Mouse (Mus musculus): Measurements from ENCODE around the gene Elk3.
"Not testable (repeated sequence)": the region's sequence is repeated elsewhere in the genome, so short reads cannot be mapped to it uniquely, and the experiment has no call there.

Gene Elk3

DNA sequence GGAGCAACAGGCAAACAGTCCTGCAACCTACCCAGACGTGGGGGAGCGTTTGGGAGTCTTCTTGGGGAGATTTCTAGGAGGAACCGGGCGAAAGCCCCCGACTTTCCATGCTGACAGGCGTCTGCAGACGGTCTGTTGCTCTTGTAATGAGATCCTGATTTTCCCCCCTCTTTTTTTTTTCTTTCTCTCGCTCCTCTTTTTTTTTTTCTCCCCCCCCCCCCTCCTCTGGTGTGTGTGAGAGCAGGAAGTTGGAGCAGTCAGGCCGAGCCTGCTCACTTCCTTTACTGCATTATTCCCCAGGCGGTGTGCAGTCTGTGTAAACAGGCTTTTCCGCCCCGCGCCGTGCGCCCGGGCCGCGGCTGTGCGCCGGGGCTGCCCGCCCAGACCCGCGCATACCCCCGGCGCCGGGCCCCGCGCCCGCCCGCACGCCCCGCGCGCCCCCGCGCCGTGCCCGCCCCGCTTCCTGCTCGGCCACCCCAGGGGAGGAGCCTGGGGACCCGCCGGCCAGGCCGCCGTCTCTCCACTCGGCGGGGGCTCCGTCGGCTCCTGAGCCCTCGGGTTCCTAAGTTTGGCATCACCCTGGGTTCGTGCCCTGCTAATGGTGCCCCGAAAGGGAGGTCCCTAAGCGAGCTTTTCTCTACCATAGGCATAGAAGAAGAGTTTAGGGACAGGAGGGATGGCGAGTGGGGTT is at the start of gene Elk3:
TSS of gene Elk3 (minus strand) at position 415 of the 691 bp plus-strand sequence.
- CTCF ChIA-PET, result interaction anchor here in 1 of 4 experiments (0.6 to 1.5 kb wide), 3 partner anchors 11 to 143 kb away, joined by 3 to 6 read pairs (median 3); partner anchors contain the start of gene Lta4h
- POLR2A ChIA-PET, result interaction anchor here in 2 of 4 experiments (0.6 to 3.4 kb wide), 6 partner anchors 8 to 56 kb away, joined by 3 to 23 read pairs (median 4); no protein-coding TSS in a partner anchor

DNA sequence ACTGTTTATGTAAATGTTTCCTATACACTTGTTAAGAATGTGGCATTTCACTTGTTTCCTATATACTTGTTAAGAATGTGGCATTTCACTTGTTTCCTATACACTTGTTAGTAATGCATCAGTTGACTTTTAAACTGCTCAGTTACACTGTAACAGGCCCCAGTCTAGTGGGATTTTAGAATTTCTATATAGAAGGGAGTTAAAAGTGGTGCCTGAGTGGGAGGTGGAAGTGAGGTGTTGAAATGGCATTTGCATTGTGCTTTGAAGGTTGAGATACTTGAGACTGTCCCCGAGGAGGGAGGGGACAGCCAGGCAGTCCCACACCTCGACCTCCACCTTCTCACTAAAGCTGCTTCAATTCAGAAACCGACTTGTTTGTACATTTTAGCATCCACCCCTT is 49.7 kb upstream of the Elk3 start:
- CTCF ChIA-PET, result no interaction called here

DNA sequence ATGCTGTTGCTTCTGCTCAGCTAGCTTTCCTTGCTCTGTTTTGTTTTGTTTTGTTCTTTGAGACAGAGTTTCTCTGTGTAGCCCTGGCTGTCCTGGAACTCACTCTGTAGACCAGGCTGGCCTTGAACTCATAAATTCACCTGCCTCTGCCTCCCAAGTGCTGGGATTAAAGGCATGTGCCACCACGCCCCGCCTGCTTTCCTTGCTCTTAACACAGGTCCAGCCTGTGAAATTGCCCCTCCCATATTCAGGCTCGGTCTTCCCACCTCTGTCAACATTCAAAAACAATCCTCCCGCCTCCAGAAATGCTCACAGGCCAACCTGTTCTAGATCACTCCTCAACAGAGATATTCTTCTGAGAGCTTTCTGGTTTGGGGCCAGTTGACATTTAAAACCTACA is 49.3 kb upstream of the Elk3 start:
- POLR2A ChIA-PET, result interaction anchor here in 2 of 4 experiments (0.9 to 1.8 kb wide), 3 partner anchors 37 to 65 kb away, joined by 3 to 4 read pairs (median 3); no protein-coding TSS in a partner anchor
- CTCF ChIA-PET, result not testable (repeated sequence)

More for the DNA sequence above, 49.7 kb upstream of the Elk3 start:
- POLR2A ChIA-PET, result interaction anchor here in 2 of 4 experiments (0.9 to 1.8 kb wide), 8 partner anchors 19 to 66 kb away, joined by 3 to 5 read pairs (median 3); no protein-coding TSS in a partner anchor

DNA sequence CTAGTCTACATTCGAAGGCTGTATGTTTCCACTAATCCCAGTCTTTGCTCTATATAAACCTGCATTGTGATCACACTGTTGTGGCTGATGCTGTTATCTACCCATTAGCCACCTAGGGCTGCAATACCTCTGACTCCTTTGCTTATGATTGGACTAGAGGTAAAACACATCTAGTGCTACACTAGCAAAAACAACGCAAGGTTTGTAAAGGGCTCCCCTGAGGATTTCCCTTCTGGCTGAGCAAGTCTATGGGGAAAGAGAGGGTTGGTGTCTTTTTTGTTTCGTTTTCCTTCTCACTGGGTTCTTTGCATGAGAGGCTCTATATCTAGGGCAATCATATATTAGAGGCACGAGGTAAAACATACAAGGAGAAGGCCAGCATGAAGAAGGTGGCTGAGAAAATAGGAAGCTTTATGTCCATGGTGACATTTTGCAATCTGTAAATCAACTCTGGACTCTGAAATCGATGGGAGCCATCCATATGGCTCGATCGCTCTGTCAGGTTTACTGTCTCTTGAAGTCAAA is 48.5 kb upstream of the Elk3 start:
- CTCF ChIA-PET, result no interaction called here
- POLR2A ChIA-PET, result interaction anchor here in 2 of 4 experiments (0.6 to 1.8 kb wide), 5 partner anchors 49 to 522 kb away, joined by 3 to 4 read pairs (median 3); no protein-coding TSS in a partner anchor

DNA sequence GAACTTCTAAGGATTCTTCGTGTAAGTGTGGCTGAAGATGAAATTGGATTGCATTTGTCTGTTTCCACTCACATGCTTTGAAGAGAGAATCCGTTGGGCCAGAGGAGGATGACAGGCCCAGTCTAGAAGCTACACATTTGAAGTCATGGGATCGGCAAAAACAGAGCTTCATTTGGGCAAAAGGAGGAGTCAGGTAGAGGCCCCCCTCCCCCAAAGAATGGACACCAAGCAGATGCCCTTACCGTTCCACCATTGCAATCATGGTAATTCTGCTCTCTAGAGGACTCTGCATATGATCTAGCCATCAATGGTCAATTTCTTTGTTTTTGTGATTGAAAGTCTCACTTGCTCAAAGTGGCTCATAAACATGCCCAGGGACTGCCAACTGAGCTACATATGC is 47.9 kb upstream of the Elk3 start:
- CTCF ChIA-PET, result no interaction called here
- POLR2A ChIA-PET, result interaction anchor here in 2 of 4 experiments (0.7 to 0.9 kb wide), 2 partner anchors 66 to 107 kb away, joined by 3 read pairs; no protein-coding TSS in a partner anchor

DNA sequence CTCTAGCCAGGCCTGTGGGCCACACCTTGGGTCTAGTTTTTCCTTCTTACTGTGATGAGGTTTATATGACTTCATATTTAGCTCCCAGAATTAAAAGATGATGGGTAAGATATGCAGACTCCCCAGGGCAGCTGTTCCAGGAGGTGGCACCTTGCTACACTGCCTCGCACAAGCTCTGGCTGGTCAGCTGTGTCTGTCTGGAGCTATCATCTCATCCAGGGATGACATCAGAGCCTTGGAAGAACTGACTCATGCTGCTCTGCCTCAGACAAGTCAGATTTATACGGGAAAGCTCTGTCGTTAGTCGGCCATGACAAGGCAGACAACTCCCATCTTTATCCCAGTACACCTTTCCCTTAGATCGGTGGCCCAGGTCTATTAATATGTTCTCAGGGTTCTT is 46.2 kb upstream of the Elk3 start:
- CTCF ChIA-PET, result interaction anchor here in 1 of 4 experiments (1.4 kb wide), 1 partner anchor 9 kb away, joined by 4 read pairs; no protein-coding TSS in a partner anchor
- POLR2A ChIA-PET, result interaction anchor here in 2 of 4 experiments (0.6 to 1.7 kb wide), 4 partner anchors 9 to 173 kb away, joined by 3 to 5 read pairs (median 4); no protein-coding TSS in a partner anchor

DNA sequence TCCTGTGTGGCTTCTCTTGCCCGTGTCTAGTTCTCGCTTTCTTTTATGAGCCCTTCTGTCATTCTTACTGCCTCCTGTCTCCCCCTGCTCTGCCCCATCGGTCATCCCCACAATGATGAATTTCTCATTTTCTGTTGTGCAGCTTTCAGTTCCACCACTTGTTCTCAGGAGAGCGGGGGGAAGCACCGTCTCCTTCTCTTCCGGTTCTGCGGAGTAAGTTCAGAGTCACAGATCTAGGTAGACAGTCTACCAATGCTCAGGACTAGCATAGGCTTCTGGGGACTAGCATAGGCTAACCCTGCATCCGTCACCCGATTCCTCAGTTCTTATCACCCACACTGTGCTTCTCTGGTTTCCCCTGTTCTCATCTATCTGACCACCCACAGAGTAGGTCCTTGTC is 45.2 kb upstream of the Elk3 start:
- POLR2A ChIA-PET, result interaction anchor here in 1 of 4 experiments (1.0 to 1.7 kb wide), 3 partner anchors 22 to 30 kb away, joined by 3 to 5 read pairs (median 3); no protein-coding TSS in a partner anchor
- CTCF ChIA-PET, result no interaction called here

DNA sequence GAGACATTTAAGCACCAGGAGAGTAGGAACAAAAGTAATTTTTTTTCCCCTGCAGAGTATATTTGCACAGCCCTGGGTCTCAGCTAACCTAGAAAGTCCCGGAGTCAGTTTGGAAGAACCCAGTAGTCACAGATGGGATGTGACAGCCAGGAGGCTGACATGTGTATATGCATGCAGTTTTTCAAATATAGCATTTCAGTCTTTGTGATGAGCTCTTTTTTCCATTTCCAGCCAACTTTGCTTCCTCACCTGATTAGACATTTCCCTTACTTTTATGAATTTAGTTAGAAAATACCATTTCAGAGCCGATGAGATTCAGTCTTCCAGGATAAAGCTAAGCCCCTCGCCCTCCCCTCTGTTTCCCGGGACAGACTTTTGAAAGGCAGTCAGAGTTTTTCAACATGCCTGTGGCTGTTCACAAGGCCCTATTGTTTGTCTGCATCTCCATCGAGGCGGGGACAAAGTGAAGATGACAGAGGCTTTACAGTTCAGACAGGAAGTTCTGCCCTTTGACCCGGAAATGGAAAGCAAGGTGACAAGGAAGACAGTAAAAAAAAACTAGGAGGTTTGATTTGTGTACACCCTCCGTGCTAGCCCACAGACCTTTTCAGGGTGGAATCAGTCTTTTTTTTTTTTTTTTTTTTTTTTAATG is 44.5 kb upstream of the Elk3 start:
- POLR2A ChIA-PET, result interaction anchor here in 2 of 4 experiments (0.6 to 1.6 kb wide), 4 partner anchors 9 to 77 kb away, joined by 3 to 5 read pairs (median 3); no protein-coding TSS in a partner anchor

DNA sequence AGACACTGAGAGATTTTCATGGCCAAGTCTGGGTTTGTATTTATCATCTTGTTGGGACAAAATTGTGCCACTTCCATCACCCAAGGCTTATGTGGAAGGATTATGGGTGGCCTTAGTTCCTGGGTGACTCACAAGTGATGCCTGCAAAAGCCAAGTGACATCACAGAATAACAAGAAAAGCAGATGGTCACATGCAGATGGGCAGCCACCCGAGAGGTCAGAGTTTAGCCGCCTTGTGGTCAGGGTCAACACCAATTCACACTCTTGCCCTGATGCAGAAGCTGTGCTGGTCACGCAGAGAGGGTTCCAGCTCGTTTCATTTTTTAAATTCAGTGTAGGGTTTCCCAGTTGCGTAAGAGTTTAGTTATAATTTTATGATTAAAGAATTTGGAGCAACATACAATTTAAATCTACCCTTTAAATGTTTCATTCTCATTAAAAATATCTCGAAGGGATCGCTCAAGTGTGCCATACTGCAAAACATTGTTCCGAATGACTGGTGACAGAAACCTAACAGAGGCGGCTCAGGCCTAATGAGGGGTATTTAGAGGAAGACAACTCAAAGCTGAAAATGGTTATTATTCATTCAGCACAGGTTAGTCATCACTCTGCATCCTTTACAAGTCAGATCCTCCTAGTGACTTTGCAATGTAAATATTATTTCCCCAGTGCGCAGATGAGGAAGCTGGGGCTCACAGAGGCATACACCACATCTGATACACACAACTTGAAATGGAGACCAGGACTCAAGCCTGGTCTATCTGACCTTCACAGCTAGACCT is 42.8 kb upstream of the Elk3 start:
- ChIA-PET CTCF (no interaction called here), POLR2A (interaction anchor here in 2 of 4 experiments (0.9 to 1.6 kb wide), 2 partner anchors 11 to 27 kb away, joined by 3 to 5 read pairs; no protein-coding TSS in a partner anchor)

More for the DNA sequence above, 44.5 kb upstream of the Elk3 start:
- CTCF ChIA-PET, result no interaction called here

DNA sequence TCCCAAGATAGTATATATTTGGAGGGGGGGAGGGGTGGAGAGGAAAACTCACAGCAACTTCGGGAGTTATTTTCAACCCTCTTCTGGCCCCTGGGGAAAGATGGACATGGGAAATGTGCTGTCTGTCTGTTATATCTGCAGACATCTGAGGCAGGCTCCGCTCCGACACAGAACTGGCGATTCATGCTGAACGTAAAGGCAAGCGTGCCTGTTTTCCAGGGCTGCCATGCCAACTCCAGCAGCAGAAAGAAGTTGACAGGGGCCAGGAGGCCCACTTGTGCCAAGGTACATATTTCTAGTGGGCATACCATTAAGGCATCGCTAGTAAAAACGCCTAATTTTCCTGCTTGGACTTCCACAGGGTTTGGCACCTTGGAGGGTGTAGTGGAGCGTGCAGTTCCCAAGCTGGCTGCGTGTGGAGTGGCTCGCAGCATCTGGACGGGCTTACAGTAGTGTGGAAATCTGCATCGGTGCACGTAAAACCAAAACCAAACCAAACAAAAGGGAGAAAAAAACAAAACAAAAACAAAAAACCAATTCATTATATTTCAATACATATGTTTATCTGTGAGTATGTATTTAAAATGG is 37.1 kb upstream of the Elk3 start:
- CTCF ChIA-PET, result interaction anchor here in 1 of 4 experiments (0.6 kb wide), 1 partner anchor 81 kb away, joined by 3 read pairs; no protein-coding TSS in a partner anchor
- POLR2A ChIA-PET, result interaction anchor here in 2 of 4 experiments (0.7 to 2.5 kb wide), 4 partner anchors 8 to 147 kb away, joined by 3 to 8 read pairs (median 4); no protein-coding TSS in a partner anchor

DNA sequence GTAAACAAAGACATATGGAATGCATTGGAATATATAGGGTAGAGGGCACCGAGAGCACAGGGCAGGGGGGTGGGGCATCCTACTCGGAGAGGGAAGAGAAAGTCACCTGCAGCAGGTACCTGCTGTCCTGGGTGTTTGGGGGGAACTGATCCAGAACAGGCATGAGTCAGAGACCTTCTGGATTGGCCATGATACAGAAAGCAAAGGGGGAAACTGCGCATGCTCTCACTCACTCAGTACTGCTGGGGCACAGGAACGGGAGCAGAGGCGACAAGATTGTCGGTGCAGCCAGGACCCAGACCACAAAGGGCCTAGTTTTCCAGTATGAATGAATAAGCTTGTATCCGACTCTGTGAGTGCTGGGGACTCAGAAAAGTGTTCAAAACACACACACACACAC is 36.5 kb upstream of the Elk3 start:
- ChIA-PET POLR2A (interaction anchor here in 2 of 4 experiments (0.6 to 0.7 kb wide), 2 partner anchors 147 to 239 kb away, joined by 3 to 5 read pairs; no protein-coding TSS in a partner anchor), CTCF (interaction anchor here in 1 of 4 experiments (0.6 kb wide), 1 partner anchor 82 kb away, joined by 3 read pairs; no protein-coding TSS in a partner anchor)

DNA sequence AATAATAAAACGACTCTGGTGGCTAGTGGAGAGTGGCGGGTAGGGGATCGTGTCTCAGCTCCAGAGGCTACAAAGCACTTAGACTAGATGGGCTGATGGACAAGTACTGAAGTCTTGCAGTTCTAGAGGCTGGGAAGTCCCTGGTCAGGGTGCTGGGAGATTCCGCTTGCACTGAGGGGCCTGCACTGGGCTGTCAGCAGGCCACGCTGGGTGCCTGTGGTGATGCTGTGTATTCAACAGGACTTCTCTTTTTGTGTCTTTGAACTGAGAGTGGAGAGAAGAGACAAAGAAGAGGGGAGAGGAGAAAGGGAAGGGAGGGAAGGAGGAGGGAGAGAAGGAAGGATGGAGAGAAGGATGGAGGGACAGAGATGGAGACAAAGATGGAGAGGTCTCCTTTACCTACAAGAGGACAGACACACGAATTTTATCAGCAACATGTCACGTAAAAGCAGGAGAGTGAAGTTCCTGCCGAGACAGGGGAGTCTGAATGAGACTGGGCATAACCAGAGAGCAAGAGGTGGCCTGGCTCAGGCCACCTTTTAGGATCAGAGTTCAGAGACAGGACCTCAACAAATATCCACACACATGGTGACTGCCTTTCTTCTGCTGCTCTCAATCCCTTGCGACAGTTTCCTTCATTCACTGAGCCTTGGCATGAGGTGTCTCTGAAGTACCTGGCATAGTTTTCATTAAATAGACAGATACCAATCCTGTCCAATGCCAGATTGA is 35.4 kb upstream of the Elk3 start:
- CTCF ChIA-PET, result no interaction called here
- POLR2A ChIA-PET, result no interaction called here

DNA sequence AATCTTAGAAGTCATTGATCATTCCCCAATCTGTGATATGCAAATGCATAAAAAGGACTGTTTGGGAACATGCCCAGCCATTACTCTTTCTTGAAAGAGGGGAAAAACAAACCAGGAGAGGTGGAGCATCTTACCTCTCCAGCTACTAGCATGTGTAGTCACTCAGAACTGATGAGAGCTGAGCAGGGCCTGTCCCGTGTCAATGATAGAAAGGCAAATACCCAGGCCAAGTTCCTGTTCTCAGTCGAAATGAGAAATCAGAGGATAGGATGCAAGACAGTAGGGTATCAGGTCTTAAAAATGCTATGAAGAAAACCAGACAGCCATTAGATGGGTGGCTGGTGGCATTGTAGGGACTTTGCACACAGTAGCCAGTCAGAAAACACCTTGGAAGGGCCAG is 34.6 kb upstream of the Elk3 start:
- POLR2A ChIA-PET, result interaction anchor here in 2 of 4 experiments (0.6 to 1.0 kb wide), 2 partner anchors 10 to 23 kb away, joined by 3 to 4 read pairs; no protein-coding TSS in a partner anchor
- CTCF ChIA-PET, result interaction anchor here in 1 of 4 experiments (0.5 kb wide), 1 partner anchor 449 kb away, joined by 3 read pairs; no protein-coding TSS in a partner anchor

DNA sequence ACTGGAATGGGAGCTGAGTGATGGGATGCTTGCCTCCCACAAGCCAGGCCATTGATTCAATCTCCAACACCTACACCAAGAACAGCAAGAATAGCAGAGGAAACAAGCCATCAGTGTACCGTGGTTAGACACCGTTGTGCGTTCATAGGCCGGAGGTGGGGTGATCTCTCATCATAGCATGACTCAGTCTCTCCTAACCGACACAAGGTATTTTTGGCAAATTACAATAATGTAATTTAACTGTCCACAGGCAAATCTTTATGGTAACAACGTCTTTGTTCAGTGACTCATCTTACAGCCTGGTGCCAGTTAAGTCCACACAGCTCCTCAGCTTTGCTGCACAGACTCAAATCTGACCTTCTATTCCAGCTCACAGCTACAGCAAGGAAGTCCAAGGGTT is 32.5 kb upstream of the Elk3 start:
- POLR2A ChIA-PET, result interaction anchor here in 2 of 4 experiments (0.5 to 0.7 kb wide), 2 partner anchors 30 to 411 kb away, joined by 3 to 4 read pairs; no protein-coding TSS in a partner anchor
- CTCF ChIA-PET, result no interaction called here

DNA sequence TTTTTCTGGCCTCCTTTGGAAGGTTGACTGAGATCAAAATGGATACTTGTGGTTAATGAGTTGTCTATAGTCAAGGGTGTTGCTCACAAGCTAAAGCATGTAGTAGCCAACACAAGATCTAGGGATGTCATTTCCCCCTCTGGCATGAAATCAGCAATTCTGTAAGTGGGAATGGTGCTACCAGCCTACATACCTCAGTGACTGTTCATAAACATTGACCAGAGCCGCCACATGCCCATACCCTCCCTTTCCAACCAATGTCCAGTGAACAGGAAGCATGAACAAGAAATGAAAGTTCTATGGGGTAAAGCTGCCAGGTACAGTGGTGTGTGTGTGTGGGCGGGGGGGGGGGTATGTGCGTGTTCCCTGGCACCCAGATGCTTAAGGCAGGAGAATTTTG is 32.1 kb upstream of the Elk3 start:
- ChIA-PET CTCF (interaction anchor here in 1 of 4 experiments (0.6 kb wide), 1 partner anchor 52 kb away, joined by 3 read pairs; no protein-coding TSS in a partner anchor), POLR2A (interaction anchor here in 1 of 4 experiments (0.7 kb wide), 1 partner anchor 411 kb away, joined by 4 read pairs; no protein-coding TSS in a partner anchor)

DNA sequence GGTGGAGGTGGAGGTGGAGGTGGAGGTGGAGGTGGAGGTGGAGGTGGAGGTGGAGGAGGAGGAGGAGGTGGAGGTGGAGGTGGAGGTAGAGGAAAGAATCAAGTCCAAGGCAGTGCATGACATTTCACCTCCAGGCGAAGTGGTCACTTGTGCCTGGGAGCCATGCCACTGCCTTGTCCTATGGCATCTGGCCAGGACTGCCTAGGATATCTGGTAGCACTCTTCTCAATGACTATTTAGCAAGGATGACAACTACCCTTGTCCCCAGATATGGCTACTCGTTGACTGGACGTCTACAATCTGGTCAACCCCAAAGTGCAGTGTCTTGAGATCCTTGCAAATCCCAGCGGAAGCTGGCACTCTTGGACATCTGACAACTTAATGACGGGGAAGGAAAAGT is 27.6 kb upstream of the Elk3 start:
- CTCF ChIA-PET, result no interaction called here

DNA sequence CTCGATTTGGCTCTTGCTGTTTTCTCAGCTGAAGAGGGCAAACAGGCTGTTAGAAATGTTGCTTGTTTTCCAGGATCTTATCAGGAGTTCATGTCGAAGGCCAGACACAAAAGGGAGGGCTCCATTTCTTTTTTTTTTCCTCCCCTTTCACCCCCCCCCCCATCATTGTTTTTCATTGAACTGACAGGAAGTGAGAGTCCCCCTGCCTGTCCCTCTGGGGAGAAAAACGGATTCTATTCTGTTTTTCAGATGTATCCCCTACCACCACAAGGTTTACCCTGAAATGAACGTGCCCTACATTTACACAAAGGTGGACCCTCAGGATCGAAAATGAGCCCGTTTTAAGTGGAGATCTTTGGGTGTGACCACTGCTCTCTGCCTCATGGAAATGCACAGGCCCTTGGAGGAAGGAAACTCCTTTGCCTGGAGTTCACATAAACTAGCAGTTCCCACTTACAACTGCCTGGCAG is 25.6 kb upstream of the Elk3 start:
- CTCF ChIA-PET, result no interaction called here
- POLR2A ChIA-PET, result interaction anchor here in 2 of 4 experiments (0.7 to 3.6 kb wide), 6 partner anchors 10 to 171 kb away, joined by 3 to 18 read pairs (median 3); no protein-coding TSS in a partner anchor

More for the DNA sequence above, 27.6 kb upstream of the Elk3 start:
- POLR2A ChIA-PET, result interaction anchor here in 1 of 4 experiments (0.7 kb wide), 1 partner anchor 41 kb away, joined by 3 read pairs; no protein-coding TSS in a partner anchor

Measured in embryonic stem cell, embryonic (primary cell).